Mouse (Mus musculus): Measurements from ENCODE around the gene Olfr1537. TPM values are rescaled to one million over a fixed set of nuclear protein-coding genes. Genes with fewer than 3 reads are reported as not detected.

Gene Olfr1537
- polyA plus RNA-seq (2017; shearing (Covaris generic)): not detected

GRCm38 (mm10) chr9:39249894-39250293, at the start of gene Olfr1537:
Gene Olfr1537, minus strand, starts transcription at chr9:39249994.

GRCm38 (mm10) chr9:39276718-39277117, 26.9 kb upstream of the Olfr1537 start, which contains the start of gene Olfr945:
Gene Olfr945, minus strand, starts transcription at chr9:39276818.

GRCm38 (mm10) chr9:39201620-39202019, 48.2 kb downstream of the Olfr1537 start, which contains the start of gene Olfr944:
Gene Olfr944, plus strand, starts transcription at chr9:39201920.

Other genes with a start within 250 kb of the Olfr1537 start
- gene Olfr146, start 226.6 kb downstream of the Olfr1537 start, polyA plus RNA-seq (2017; shearing (Covaris generic)): not detected
- 0.55 TPM for gene Olfr937, start 185.0 kb downstream of the Olfr1537 start, polyA plus RNA-seq (2017; shearing (Covaris generic))
- not detected for gene Olfr938, start 171.1 kb downstream of the Olfr1537 start, polyA plus RNA-seq (2017; shearing (Covaris generic))
- gene Olfr27, start 121.9 kb downstream of the Olfr1537 start, polyA plus RNA-seq (2017; shearing (Covaris generic)): not detected
- 0.13 TPM for gene Olfr943, start 83.7 kb downstream of the Olfr1537 start, polyA plus RNA-seq (2017; shearing (Covaris generic))
- gene Olfr944, start 48.1 kb downstream of the Olfr1537 start, polyA plus RNA-seq (2017; shearing (Covaris generic)): 0.41 TPM
- gene Olfr945, start 26.8 kb upstream of the Olfr1537 start, polyA plus RNA-seq (2017; shearing (Covaris generic)): not detected
- gene Olfr948, start 76.1 kb upstream of the Olfr1537 start, polyA plus RNA-seq (2017; shearing (Covaris generic)): 0.24 TPM
- gene Olfr951, start 137.4 kb upstream of the Olfr1537 start, polyA plus RNA-seq (2017; shearing (Covaris generic)): not detected
- gene Olfr952, start 177.2 kb upstream of the Olfr1537 start, polyA plus RNA-seq (2017; shearing (Covaris generic)): not detected
- gene Olfr954, start 206.7 kb upstream of the Olfr1537 start, polyA plus RNA-seq (2017; shearing (Covaris generic)): not detected
- gene Olfr955, start 221.9 kb upstream of the Olfr1537 start, polyA plus RNA-seq (2017; shearing (Covaris generic)): not detected
- not detected for gene Olfr44, start 244.0 kb upstream of the Olfr1537 start, polyA plus RNA-seq (2017; shearing (Covaris generic))